Mouse (Mus musculus): ENCODE measurements around the gene Atp10a. TPM values are rescaled to one million over a fixed set of nuclear protein-coding genes. Genes with fewer than 3 reads are reported as not detected.

Gene Atp10a
- polyA plus RNA-seq, 1 experiment from 2014 or later: 1.0 TPM

GRCm38 (mm10) chr7:58710312-58710711, 54.3 kb downstream of the Atp10a start:
- WGBS: 78% methylated on average over 1 of the region's 1 CpGs
- H3K27ac ChIP-seq (ENCODE audit: low read depth, low read length): no peak overlapping the region
- no peaks in the 10 kb centered on the region for H3K9me3 ChIP-seq (ENCODE audit: control insufficient read depth)
- no peak overlapping the region for H3K4me3 ChIP-seq (ENCODE audit: low read depth, low read length)
- no peaks in the 10 kb centered on the region for H3K36me3 ChIP-seq (ENCODE audit: control insufficient read depth, insufficient read depth)
- H3K9ac ChIP-seq (ENCODE audit: low read depth, low read length): no peak overlapping the region
- no peak for TF ChIP-seq CTCF (IDR thresholded peaks at IDR 0.05; ENCODE audit: low read depth)
- no peak overlapping the region for H3K4me2 ChIP-seq (replicated peaks; ENCODE audit: low read depth)
- no peaks in the 10 kb centered on the region for H3K4me1 ChIP-seq (replicated peaks; ENCODE audit: control insufficient read depth, insufficient read depth, low read length)
- H3K27me3 ChIP-seq (replicated peaks; ENCODE audit: control insufficient read depth, insufficient read depth, low read length): no peaks in the 10 kb centered on the region
- ATAC-seq: no peak

- no peak overlapping the region for H3K4me2 ChIP-seq (replicated peaks; ENCODE audit: low read depth)
- H3K9ac ChIP-seq (ENCODE audit: low read depth, low read length): no peak overlapping the region
- no peaks in the 10 kb centered on the region for H3K36me3 ChIP-seq (ENCODE audit: control insufficient read depth, insufficient read depth)
- WGBS: 83% methylated on average over 7 of the region's 7 CpGs
- TF ChIP-seq CTCF (IDR thresholded peaks at IDR 0.05; ENCODE audit: low read depth): no peak
- no peaks in the 10 kb centered on the region for H3K27me3 ChIP-seq (replicated peaks; ENCODE audit: control insufficient read depth, insufficient read depth, low read length)
- H3K4me1 ChIP-seq (replicated peaks; ENCODE audit: control insufficient read depth, insufficient read depth, low read length): no peaks in the 10 kb centered on the region
- no peak overlapping the region for H3K4me3 ChIP-seq (ENCODE audit: low read depth, low read length)
- H3K27ac ChIP-seq (ENCODE audit: low read depth, low read length): no peak overlapping the region
- ATAC-seq: no peak
- no peaks in the 10 kb centered on the region for H3K9me3 ChIP-seq (ENCODE audit: control insufficient read depth)
Observed at GRCm38 (mm10) chr7:58711811-58712210, 55.8 kb downstream of the Atp10a start.

GRCm38 (mm10) chr7:58715576-58716144, 59.7 kb downstream of the Atp10a start:
- Histone ChIP-seq H3K27ac (ENCODE audit: low read depth, low read length) (no peak overlapping the region), H3K36me3 (ENCODE audit: control insufficient read depth, insufficient read depth) (no peaks in the 10 kb centered on the region), H3K27me3 (replicated peaks; ENCODE audit: control insufficient read depth, insufficient read depth, low read length) (no peaks in the 10 kb centered on the region), H3K4me2 (replicated peaks; ENCODE audit: low read depth) (no peak overlapping the region), H3K4me3 (ENCODE audit: low read depth, low read length) (no peak overlapping the region), H3K9ac (ENCODE audit: low read depth, low read length) (no peak overlapping the region), H3K4me1 (replicated peaks; ENCODE audit: control insufficient read depth, insufficient read depth, low read length) (no peaks in the 10 kb centered on the region), H3K9me3 (ENCODE audit: control insufficient read depth) (no peaks in the 10 kb centered on the region)
- TF ChIP-seq CTCF (IDR thresholded peaks at IDR 0.05; ENCODE audit: low read depth): no peak
- 60% methylated on average over 1 of the region's 1 CpGs for WGBS
- no peak for ATAC-seq

- H3K27me3 ChIP-seq (replicated peaks; ENCODE audit: control insufficient read depth, insufficient read depth, low read length): no peaks in the 10 kb centered on the region
- H3K4me3 ChIP-seq (ENCODE audit: low read depth, low read length): no peak overlapping the region
- H3K36me3 ChIP-seq (ENCODE audit: control insufficient read depth, insufficient read depth): no peaks in the 10 kb centered on the region
- no peak overlapping the region for H3K4me2 ChIP-seq (replicated peaks; ENCODE audit: low read depth)
- no peak for TF ChIP-seq CTCF (IDR thresholded peaks at IDR 0.05; ENCODE audit: low read depth)
- 91% methylated on average over 3 of the region's 3 CpGs for WGBS
- no peak overlapping the region for H3K9ac ChIP-seq (ENCODE audit: low read depth, low read length)
- H3K9me3 ChIP-seq (ENCODE audit: control insufficient read depth): no peaks in the 10 kb centered on the region
- H3K27ac ChIP-seq (ENCODE audit: low read depth, low read length): no peak overlapping the region
- H3K4me1 ChIP-seq (replicated peaks; ENCODE audit: control insufficient read depth, insufficient read depth, low read length): no peaks in the 10 kb centered on the region
- no peak for ATAC-seq
Observed at GRCm38 (mm10) chr7:58716626-58717025, 60.7 kb downstream of the Atp10a start.

GRCm38 (mm10) chr7:58718556-58718955, 62.6 kb downstream of the Atp10a start:
- TF ChIP-seq CTCF (IDR thresholded peaks at IDR 0.05; ENCODE audit: low read depth): no peak
- H3K27ac ChIP-seq (ENCODE audit: low read depth, low read length): no peak overlapping the region
- H3K4me2 ChIP-seq (replicated peaks; ENCODE audit: low read depth): no peak overlapping the region
- H3K9me3 ChIP-seq (ENCODE audit: control insufficient read depth): no peaks in the 10 kb centered on the region
- H3K4me1 ChIP-seq (replicated peaks; ENCODE audit: control insufficient read depth, insufficient read depth, low read length): no peaks in the 10 kb centered on the region
- no peaks in the 10 kb centered on the region for H3K27me3 ChIP-seq (replicated peaks; ENCODE audit: control insufficient read depth, insufficient read depth, low read length)
- no peak overlapping the region for H3K9ac ChIP-seq (ENCODE audit: low read depth, low read length)
- no peak overlapping the region for H3K4me3 ChIP-seq (ENCODE audit: low read depth, low read length)
- ATAC-seq: no peak
- no peaks in the 10 kb centered on the region for H3K36me3 ChIP-seq (ENCODE audit: control insufficient read depth, insufficient read depth)
- 71% methylated on average over 2 of the region's 2 CpGs for WGBS

GRCm38 (mm10) chr7:58719218-58719938, 63.4 kb downstream of the Atp10a start:
- WGBS: 76% methylated on average over 4 of the region's 4 CpGs
- TF ChIP-seq CTCF (IDR thresholded peaks at IDR 0.05; ENCODE audit: low read depth): no peak
- no peak for ATAC-seq
- H3K36me3 ChIP-seq (ENCODE audit: control insufficient read depth, insufficient read depth): no peaks in the 10 kb centered on the region
- H3K4me1 ChIP-seq (replicated peaks; ENCODE audit: control insufficient read depth, insufficient read depth, low read length): no peaks in the 10 kb centered on the region
- H3K9ac ChIP-seq (ENCODE audit: low read depth, low read length): no peak overlapping the region
- no peak overlapping the region for H3K4me2 ChIP-seq (replicated peaks; ENCODE audit: low read depth)
- no peak overlapping the region for H3K4me3 ChIP-seq (ENCODE audit: low read depth, low read length)
- H3K9me3 ChIP-seq (ENCODE audit: control insufficient read depth): no peaks in the 10 kb centered on the region
- H3K27ac ChIP-seq (ENCODE audit: low read depth, low read length): no peak overlapping the region
- H3K27me3 ChIP-seq (replicated peaks; ENCODE audit: control insufficient read depth, insufficient read depth, low read length): no peaks in the 10 kb centered on the region
